Mouse (Mus musculus) erythroblast, embryonic 14.5 days (primary cell): ENCODE measurements at regions not wholly inside any gene's neighbourhood (a gene's known extent, or its start where the extent isn't known, plus 50 kb on each side); places are given as distances from the start of the nearest gene placed in this dataset.

Experiments
- GATA1 ChIP-seq: IDR thresholded peaks from 2 replicates; pipeline ENCODE4 v1.6.1; 2012; ENCODE audit warnings: low read length, inconsistent platforms, mixed read lengths
- TAL1 ChIP-seq: IDR thresholded peaks from 3 replicates; pipeline ENCODE4 v1.6.1; 2012; ENCODE audit warnings: low read length, inconsistent platforms, mixed read lengths

- TF ChIP-seq TAL1: no peak
- no peak for TF ChIP-seq GATA1
Measured at GRCm38 (mm10) chr1:184504663-184505062, 227.8 kb downstream of the Hlx start.
